Mouse (Mus musculus): ENCODE results near the gene Adamts5. TPM values are rescaled to one million over a fixed set of nuclear protein-coding genes. Genes with fewer than 3 reads are reported as not detected.

The Adamts5 gene
- polyA plus RNA-seq, 1 experiment from 2014 or later, result 4.6 TPM

Other genes starting within 250 kb of the Adamts5 start
- 12.0 and 12.7 TPM in 2 replicates for gene Adamts1, start 98.7 kb downstream of the Adamts5 start, polyA plus RNA-seq (2014; fragmentation: Nextera tagmentation; extraction: Ambion mirVana)

Data from hindbrain, embryonic 14.5 days (tissue).